Mouse (Mus musculus) brain, embryonic 14.5 days (tissue): Measurements from ENCODE around the gene Gramd1a.

Experiments
- CTCF ChIP-seq: fragments of 200-500 bp; IDR thresholded peaks from 2 replicates; pipeline ENCODE4 v1.5.1; 2012; ENCODE audit warnings: inconsistent platforms, mild to moderate bottlenecking, moderate library complexity, borderline replicate concordance; ENCODE audit not compliant: insufficient read depth, insufficient read length; ENCODE audit errors: extremely low read depth
- POLR2A ChIP-seq: fragments of 200-500 bp; IDR thresholded peaks from 2 replicates; pipeline ENCODE4 v1.6.1; 2012; ENCODE audit warnings: mild to moderate bottlenecking, inconsistent platforms, borderline replicate concordance; ENCODE audit not compliant: poor library complexity, insufficient read depth, insufficient read length, severe bottlenecking; ENCODE audit errors: extremely low read depth

GRCm38 (mm10) chr7:31082831-31083588 lies 72.7 kb downstream of the Gramd1a start:
- TF ChIP-seq CTCF = no peak
- TF ChIP-seq POLR2A = no peak
